Mouse (Mus musculus): Measurements from ENCODE around the gene Sirt7.

- no peak for TF ChIP-seq CTCF (IDR thresholded peaks at IDR 0.05; ENCODE audit: extremely low read depth, insufficient read depth, low read length)
- 0 out of 2 replicates have a peak, but pooled peaks have one; percentile 36 for TF ChIP-seq POLR2A (IDR thresholded peaks at IDR 0.05; ENCODE audit: extremely low read depth, insufficient read depth, low read length)
These were observed 4.3 kb upstream of the Sirt7 start for GRCm38 (mm10) chr11:120629341-120629730.

Data from cortical plate, adult 2 months (tissue).